Mouse (Mus musculus): ENCODE results near the gene Cpz. TPM values are rescaled to one million over a fixed set of nuclear protein-coding genes. Genes with fewer than 3 reads are reported as not detected.

The Cpz gene
- total and polyA plus RNA-seq, 3 experiments = 0.10 TPM; not detected in 2

- no peak for TF ChIP-seq ZMIZ1 (IDR thresholded peaks at IDR 0.05; ENCODE audit: low read depth, low read length)
- TF ChIP-seq ELF1 (IDR thresholded peaks at IDR 0.05; ENCODE audit: low read depth, low read length) = no peak
- TF ChIP-seq E2F4 (IDR thresholded peaks at IDR 0.05; ENCODE audit: borderline replicate concordance, low read depth, low read length) = no peak
- no peak for TF ChIP-seq ZC3H11A (IDR thresholded peaks at IDR 0.05; ENCODE audit: low read depth, low read length)
- TF ChIP-seq BHLHE40 (IDR thresholded peaks at IDR 0.05; ENCODE audit: borderline replicate concordance, low read depth, low read length) = no peak
- no peak for TF ChIP-seq ZNF384 (IDR thresholded peaks at IDR 0.05; ENCODE audit: low read depth, low read length)
- no peak for TF ChIP-seq JUND (IDR thresholded peaks at IDR 0.05; ENCODE audit: low read depth, low read length)
- no peak for TF ChIP-seq MYB (IDR thresholded peaks at IDR 0.05; ENCODE audit: low read depth, low read length)
- TF ChIP-seq USF2 (IDR thresholded peaks at IDR 0.05; ENCODE audit: borderline replicate concordance in 1 of 2, insufficient read depth in 1 of 2, low read depth in 1 of 2, low read length in 2 of 2) = no peak
- no peak for TF ChIP-seq GATA1 (IDR thresholded peaks at IDR 0.05; ENCODE audit: low read depth, low read length)
- H3K9me3 ChIP-seq (replicated peaks; ENCODE audit: insufficient read depth, low read length) = no peaks in the 10 kb centered on the region
- no peak overlapping the region for H3K9ac ChIP-seq (ENCODE audit: control insufficient read depth, low read depth, low read length, poor library complexity, severe bottlenecking)
- no peak for DNase-seq (ENCODE audit: low read depth, low spot score)
- H3K4me1 ChIP-seq (ENCODE audit: control insufficient read depth in 1 of 2, insufficient read depth in 2 of 2, low read length in 2 of 2) = no peaks in the 10 kb centered on the region
- no peak overlapping the region for H3K27ac ChIP-seq (ENCODE audit: control insufficient read depth, low read depth, low read length)
- no peaks in the 10 kb centered on the region for H3K36me3 ChIP-seq (ENCODE audit: control insufficient read depth in 1 of 2, insufficient read depth in 2 of 2, low read length in 2 of 2)
- H3K27me3 ChIP-seq (ENCODE audit: control insufficient read depth in 1 of 2, insufficient read depth in 2 of 2, low read length in 2 of 2) = no peaks in the 10 kb centered on the region
- no peaks in the 10 kb centered on the region for H3K79me2 ChIP-seq (ENCODE audit: control insufficient read depth, insufficient read depth, low read length, poor library complexity)
- H3K4me3 ChIP-seq (ENCODE audit: control insufficient read depth in 1 of 2, insufficient read depth in 1 of 2, low read depth in 2 of 2, low read length in 2 of 2) = no peak overlapping the region
Observed at GRCm38 (mm10) chr5:35505016-35505415, 20.5 kb downstream of the Cpz start.

GRCm38 (mm10) chr5:35497344-35497743, 28.2 kb downstream of the Cpz start:
- TF ChIP-seq GATA1 (IDR thresholded peaks at IDR 0.05; ENCODE audit: low read depth, low read length) (no peak), ZKSCAN1 (IDR thresholded peaks at IDR 0.05; ENCODE audit: low read depth, low read length) (no peak), SIN3A (IDR thresholded peaks at IDR 0.05; ENCODE audit: low read length) (no peak), ETS1 (IDR thresholded peaks at IDR 0.05; ENCODE audit: low read depth, low read length) (no peak), TAL1 (IDR thresholded peaks at IDR 0.05; ENCODE audit: low read length) (no peak), RCOR1 (IDR thresholded peaks at IDR 0.05; ENCODE audit: low read depth, low read length) (no peak), MXI1 (IDR thresholded peaks at IDR 0.05; ENCODE audit: low read depth, low read length) (no peak), CTCF (IDR thresholded peaks at IDR 0.05 in 2 of 3, conservative IDR thresholded peaks at IDR 0.05 in 1 of 3; ENCODE audit: control insufficient read depth in 1 of 3, insufficient read depth in 1 of 3, low read depth in 2 of 3, low read length in 3 of 3, poor library complexity in 1 of 3, severe bottlenecking in 1 of 3) (no peak), HCFC1 (IDR thresholded peaks at IDR 0.05; ENCODE audit: low read depth, low read length) (no peak), USF1 (IDR thresholded peaks at IDR 0.05; ENCODE audit: low read depth, low read length) (no peak), POLR2AphosphoS5 (IDR thresholded peaks at IDR 0.05; ENCODE audit: borderline replicate concordance, low read depth, low read length) (no peak), ZNF384 (IDR thresholded peaks at IDR 0.05; ENCODE audit: low read depth, low read length) (no peak), UBTF (IDR thresholded peaks at IDR 0.05; ENCODE audit: borderline replicate concordance, insufficient read depth, low read depth, low read length) (no peak), JUND (IDR thresholded peaks at IDR 0.05; ENCODE audit: low read depth, low read length) (no peak), E2F4 (IDR thresholded peaks at IDR 0.05; ENCODE audit: borderline replicate concordance, low read depth, low read length) (no peak), MAZ (IDR thresholded peaks at IDR 0.05; ENCODE audit: low read depth, low read length) (no peak), KAT2A (conservative IDR thresholded peaks at IDR 0.05; ENCODE audit: low read depth, low read length) (no peak), NRF1 (IDR thresholded peaks at IDR 0.05; ENCODE audit: insufficient read depth, low read depth, low read length, poor library complexity, severe bottlenecking) (no peak)
- Histone ChIP-seq H3K36me3 (ENCODE audit: control insufficient read depth in 1 of 2, insufficient read depth in 2 of 2, low read length in 2 of 2) (no peaks in the 10 kb centered on the region), H3K9me3 (replicated peaks; ENCODE audit: insufficient read depth, low read length) (no peaks in the 10 kb centered on the region), H3K27ac (ENCODE audit: control insufficient read depth, low read depth, low read length) (no peak overlapping the region), H3K9ac (ENCODE audit: control insufficient read depth, low read depth, low read length, poor library complexity, severe bottlenecking) (no peak overlapping the region), H3K79me2 (ENCODE audit: control insufficient read depth, insufficient read depth, low read length, poor library complexity) (no peaks in the 10 kb centered on the region), H3K27me3 (ENCODE audit: control insufficient read depth in 1 of 2, insufficient read depth in 2 of 2, low read length in 2 of 2) (no peaks in the 10 kb centered on the region), H3K4me3 (ENCODE audit: control insufficient read depth in 1 of 2, insufficient read depth in 1 of 2, low read depth in 2 of 2, low read length in 2 of 2) (no peak overlapping the region), H3K4me1 (ENCODE audit: control insufficient read depth in 1 of 2, insufficient read depth in 2 of 2, low read length in 2 of 2) (no peaks in the 10 kb centered on the region)
- no peak for DNase-seq (ENCODE audit: low read depth, low spot score)

Data from MEL (cell line).